Mouse (Mus musculus): ENCODE measurements around the gene Psmd1. TPM values are rescaled to one million over a fixed set of nuclear protein-coding genes. Genes with fewer than 3 reads are reported as not detected.

The Psmd1 gene
- 120 and 161 TPM in 2 replicates for total RNA-seq (2017)

- peak; percentile 85 to 86 for ATAC-seq (replicated peaks in 1 of 2; ENCODE audit: insufficient read depth in 1 of 2, low FRiP score in 2 of 2, low TSS enrichment in 1 of 2, low read depth in 1 of 2, poor library complexity in 2 of 2, severe bottlenecking in 2 of 2)
These were observed at the start of gene Psmd1 for GRCm38 (mm10) chr1:86064271-86064991. Gene Psmd1 (plus strand): TSS chr1:86064387.

- ATAC-seq (replicated peaks in 1 of 2; ENCODE audit: insufficient read depth in 1 of 2, low FRiP score in 2 of 2, low TSS enrichment in 1 of 2, low read depth in 1 of 2, poor library complexity in 2 of 2, severe bottlenecking in 2 of 2) = peak; percentile 89 to 93
These were observed 48.4 kb upstream of the Psmd1 start for GRCm38 (mm10) chr1:86015758-86016157.

- ATAC-seq (replicated peaks in 1 of 2; ENCODE audit: insufficient read depth in 1 of 2, low FRiP score in 2 of 2, low TSS enrichment in 1 of 2, low read depth in 1 of 2, poor library complexity in 2 of 2, severe bottlenecking in 2 of 2) = no peak
These were observed 47.7 kb upstream of the Psmd1 start, which contains the start of gene Spata3 for GRCm38 (mm10) chr1:86016516-86016915. Gene Spata3 (plus strand): TSS chr1:86016816.

- ATAC-seq (replicated peaks in 1 of 2; ENCODE audit: insufficient read depth in 1 of 2, low FRiP score in 2 of 2, low TSS enrichment in 1 of 2, low read depth in 1 of 2, poor library complexity in 2 of 2, severe bottlenecking in 2 of 2) = peak; percentile 57 to 76
These were observed 45.7 kb upstream of the Psmd1 start for GRCm38 (mm10) chr1:86018235-86019055.

GRCm38 (mm10) chr1:86021365-86021989 is 42.7 kb upstream of the Psmd1 start:
- peak; percentile 58; a peak in 3 of 4 replicates for ATAC-seq (replicated peaks in 1 of 2; ENCODE audit: insufficient read depth in 1 of 2, low FRiP score in 2 of 2, low TSS enrichment in 1 of 2, low read depth in 1 of 2, poor library complexity in 2 of 2, severe bottlenecking in 2 of 2)

- no peak for ATAC-seq (replicated peaks in 1 of 2; ENCODE audit: insufficient read depth in 1 of 2, low FRiP score in 2 of 2, low TSS enrichment in 1 of 2, low read depth in 1 of 2, poor library complexity in 2 of 2, severe bottlenecking in 2 of 2)
These were observed 31.8 kb upstream of the Psmd1 start for GRCm38 (mm10) chr1:86032273-86032987.

GRCm38 (mm10) chr1:86038191-86038951 is 25.8 kb upstream of the Psmd1 start:
- peak; percentile 63 to 65 for ATAC-seq (replicated peaks in 1 of 2; ENCODE audit: insufficient read depth in 1 of 2, low FRiP score in 2 of 2, low TSS enrichment in 1 of 2, low read depth in 1 of 2, poor library complexity in 2 of 2, severe bottlenecking in 2 of 2)

- no peak for ATAC-seq (replicated peaks in 1 of 2; ENCODE audit: insufficient read depth in 1 of 2, low FRiP score in 2 of 2, low TSS enrichment in 1 of 2, low read depth in 1 of 2, poor library complexity in 2 of 2, severe bottlenecking in 2 of 2)
These were observed 24.1 kb upstream of the Psmd1 start for GRCm38 (mm10) chr1:86040131-86040530.

- ATAC-seq (replicated peaks in 1 of 2; ENCODE audit: insufficient read depth in 1 of 2, low FRiP score in 2 of 2, low TSS enrichment in 1 of 2, low read depth in 1 of 2, poor library complexity in 2 of 2, severe bottlenecking in 2 of 2) = peak; percentile 41 to 54
These were observed 23.4 kb upstream of the Psmd1 start for GRCm38 (mm10) chr1:86040817-86041216.

GRCm38 (mm10) chr1:86045056-86045455 is 19.1 kb upstream of the Psmd1 start:
- no peak for ATAC-seq (replicated peaks in 1 of 2; ENCODE audit: insufficient read depth in 1 of 2, low FRiP score in 2 of 2, low TSS enrichment in 1 of 2, low read depth in 1 of 2, poor library complexity in 2 of 2, severe bottlenecking in 2 of 2)

- peak in 1 of 2 experiments; percentile 26; a peak in 1 of 4 replicates for ATAC-seq (replicated peaks in 1 of 2; ENCODE audit: insufficient read depth in 1 of 2, low FRiP score in 2 of 2, low TSS enrichment in 1 of 2, low read depth in 1 of 2, poor library complexity in 2 of 2, severe bottlenecking in 2 of 2)
These were observed 18.1 kb upstream of the Psmd1 start, which contains the start of gene 2810459M11Rik for GRCm38 (mm10) chr1:86045848-86046805. Gene 2810459M11Rik (plus strand): TSS chr1:86045863.

- 0 out of 4 replicates have a peak, but pooled peaks of 1 of the 2 experiments have one; percentile 14 for ATAC-seq (replicated peaks in 1 of 2; ENCODE audit: insufficient read depth in 1 of 2, low FRiP score in 2 of 2, low TSS enrichment in 1 of 2, low read depth in 1 of 2, poor library complexity in 2 of 2, severe bottlenecking in 2 of 2)
These were observed 17.2 kb upstream of the Psmd1 start for GRCm38 (mm10) chr1:86046833-86047563.

- ATAC-seq (replicated peaks in 1 of 2; ENCODE audit: insufficient read depth in 1 of 2, low FRiP score in 2 of 2, low TSS enrichment in 1 of 2, low read depth in 1 of 2, poor library complexity in 2 of 2, severe bottlenecking in 2 of 2) = peak; percentile 17 to 54; a peak in 2 of 4 replicates
These were observed 16.0 kb upstream of the Psmd1 start for GRCm38 (mm10) chr1:86048231-86048630.

- ATAC-seq (replicated peaks in 1 of 2; ENCODE audit: insufficient read depth in 1 of 2, low FRiP score in 2 of 2, low TSS enrichment in 1 of 2, low read depth in 1 of 2, poor library complexity in 2 of 2, severe bottlenecking in 2 of 2) = no peak
These were observed 15.4 kb upstream of the Psmd1 start for GRCm38 (mm10) chr1:86048744-86049143.
